In the genomic region with DNA sequence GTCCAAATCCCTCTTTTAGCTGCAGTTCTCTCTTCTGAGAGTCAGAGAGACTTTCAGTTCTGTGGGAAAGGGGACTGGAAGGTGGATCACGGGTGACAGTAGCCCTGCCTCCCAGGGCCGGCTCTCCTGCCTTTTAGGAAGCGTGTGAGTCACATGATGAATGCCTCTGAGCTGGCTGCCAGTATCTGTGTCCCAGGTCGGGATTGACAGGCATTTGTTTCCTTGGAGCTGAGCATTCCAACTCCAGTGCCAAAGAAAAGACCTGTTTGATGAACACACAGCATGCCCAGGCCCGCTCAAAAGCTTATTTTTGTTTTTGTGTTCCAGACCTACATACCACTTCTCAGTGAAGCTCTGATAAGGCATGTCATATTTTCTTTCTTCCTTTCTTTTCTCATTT, we compare ENCODE assay signal across 13 mouse cellular contexts. TPM values are rescaled to one million over a fixed set of nuclear protein-coding genes. Genes with fewer than 3 reads are reported as not detected.
A peak's percentile ranks its signal among the peaks of the same experiment; 100 is the strongest.
DNase-seq lines count a peak whose midpoint lies in the region; ATAC-seq lines count a peak whose summit lies in the region.
"Had no signal": no experiment of that assay in that cellular context is flagged by ENCODE, and none has a peak within 500 bp of the region (broad histone marks: within the 10 kb centered on the region; RNA-seq: fewer than 3 reads in every experiment).

No protein-coding gene starts in this region.

- no peak overlapping the region for H3K9ac ChIP-seq in heart, embryonic 12.5 days
- H3K9ac ChIP-seq: liver, embryonic 15.5 days had no signal

- no peak for ATAC-seq in heart, embryonic 12.5 days (ENCODE audit: insufficient number of reproducible peaks, low FRiP score)
- ATAC-seq: intestine, embryonic 16.5 days had no signal

- intact Hi-C loops in left cerebral cortex, postnatal 36 days (cut with DNase I): no loop called here

- H3K4me1 ChIP-seq in heart, embryonic 12.5 days (replicated peaks): peaks cover 7% of the 10 kb centered on the region; the same call in 1 of the 2 replicates

- no peak overlapping the region for H3K27ac ChIP-seq in heart, embryonic 12.5 days (ENCODE audit: poor library complexity, severe bottlenecking)
- H3K27ac ChIP-seq: liver, embryonic 15.5 days had no signal

- no peaks in the 10 kb centered on the region for H3K9me3 ChIP-seq in heart, embryonic 12.5 days (replicated peaks)
- H3K9me3 ChIP-seq: liver, embryonic 15.5 days had no signal

- DNase-seq in heart, adult 8-10 months (ENCODE audit: low spot score): peak; percentile 54
- peak; percentile 36 for DNase-seq in urinary bladder, postnatal 14 days (ENCODE audit: low spot score)
- DNase-seq in urinary bladder, adult 2 months (ENCODE audit: low spot score): no peak
- DNase-seq in heart, adult 9 months (ENCODE audit: low spot score in 2 of 2): peak; percentile 28 to 42
- no peak for DNase-seq in left cerebral cortex, postnatal 36 days (ENCODE audit: low spot score in 2 of 2)
- no peak for DNase-seq in thymus, postnatal 0 days (ENCODE audit: low spot score)
- DNase-seq in frontal cortex, postnatal 10 days (ENCODE audit: low spot score in 2 of 2): no peak
- DNase-seq: retina, postnatal 1 day; thymus, adult 2 months had no signal

- WGBS in heart, embryonic 12.5 days: 32% methylated on average over 5 of the region's 5 CpGs

- H3K27me3 ChIP-seq in heart, embryonic 12.5 days (replicated peaks): no peaks in the 10 kb centered on the region
- H3K27me3 ChIP-seq: CH12.LX; liver, embryonic 15.5 days had no signal

- no peak overlapping the region for H3K4me3 ChIP-seq in heart, embryonic 12.5 days
- H3K4me3 ChIP-seq: liver, embryonic 15.5 days had no signal

- no peaks in the 10 kb centered on the region for H3K36me3 ChIP-seq in heart, embryonic 12.5 days
- H3K36me3 ChIP-seq: liver, embryonic 15.5 days had no signal

- H3K4me2 ChIP-seq in heart, embryonic 12.5 days: no peak overlapping the region
- H3K4me2 ChIP-seq: liver, embryonic 15.5 days had no signal

RNA-seq across cellular contexts. Expression of a gene that starts 20.3 kb away (rescaled TPM):
- 10 to 100 TPM; 16.5 to 24.9 (median 22.3) TPM for total RNA-seq in heart, adult 8-10 months (2022)
- 23.6 and 26.3 TPM in 2 replicates for polyA plus RNA-seq in heart, embryonic 12.5 days (2016; fragmentation: Nextera tagmentation; extraction: Ambion mirVana)
- polyA plus RNA-seq in urinary bladder, adult 2 months (2012; rRNA removed): 27.0 and 30.3 TPM in 2 replicates
- 10 to 100 TPM; 35.0 to 37.1 TPM for total RNA-seq in left cerebral cortex, postnatal 36 days (2021)
- 40.5 and 43.7 TPM in 2 replicates for polyA plus RNA-seq in thymus, postnatal 0 days (2015; fragmentation: Nextera tagmentation; extraction: Ambion mirVana)

RNA-seq across cellular contexts. Expression of a gene that starts 42.4 kb away (rescaled TPM):
- total RNA-seq in heart, adult 8-10 months (2022): 1 to 10 TPM; 4.5 to 5.7 (median 4.6) TPM
- 0.64 and 0.92 TPM in 2 replicates for polyA plus RNA-seq in heart, embryonic 12.5 days (2016; fragmentation: Nextera tagmentation; extraction: Ambion mirVana)
- 28.5 and 31.0 TPM in 2 replicates for polyA plus RNA-seq in urinary bladder, adult 2 months (2012; rRNA removed)
- 10 to 100 TPM in 1 of 2 experiments, 1 to 10 TPM in 1; 9.3 to 11.0 TPM for total RNA-seq in left cerebral cortex, postnatal 36 days (2021)
- 5.2 and 6.2 TPM in 2 replicates for polyA plus RNA-seq in thymus, postnatal 0 days (2015; fragmentation: Nextera tagmentation; extraction: Ambion mirVana)
- total RNA-seq: CH12.LX had no signal

Comparison
In these comparisons a context has a peak if more than half of its experiments do, and no peak if none do; other contexts are left out.
1. DNase-seq: peak in heart, adult 8-10 months (single experiment), urinary bladder, postnatal 14 days (single experiment) and heart, adult 9 months (2 of 2); none in urinary bladder, adult 2 months (single experiment), left cerebral cortex, postnatal 36 days (0 of 2), thymus, postnatal 0 days (single experiment) and frontal cortex, postnatal 10 days (0 of 2).